Mouse (Mus musculus): ENCODE data around the gene Wdr5b.
"Not testable (repeated sequence)": the region's sequence is repeated elsewhere in the genome, so short reads cannot be mapped to it uniquely, and the experiment has no call there.

Gene Wdr5b

GRCm38 (mm10) chr16:36040640-36041624 is at the start of gene Wdr5b:
Gene Wdr5b (plus strand): TSS chr16:36041190.
- peak; percentile 84 for DNase-seq

DNA sequence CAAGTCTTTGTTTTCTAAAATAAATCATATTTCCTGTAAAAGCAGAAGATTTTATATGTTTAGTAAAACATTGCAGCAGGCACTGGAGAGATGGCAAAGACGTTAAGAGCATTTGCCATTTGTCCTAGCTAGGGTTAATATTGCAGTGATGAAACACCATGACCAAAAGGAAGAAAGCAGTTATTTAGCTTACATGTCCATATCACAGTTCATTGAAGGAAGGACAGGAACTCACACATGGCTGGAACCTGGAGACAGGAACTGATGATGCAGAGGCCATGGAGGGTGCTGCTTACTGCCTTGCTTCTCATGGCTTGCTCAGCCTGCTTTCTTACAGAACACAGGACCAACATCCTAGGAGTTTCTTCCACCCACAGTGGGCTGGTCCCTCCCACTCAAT is 48.6 kb upstream of the Wdr5b start:
- no peak for DNase-seq

- DNase-seq: no peak
These were observed 47.7 kb upstream of the Wdr5b start for GRCm38 (mm10) chr16:35993316-35993715.

GRCm38 (mm10) chr16:35998852-35999251 is 42.1 kb upstream of the Wdr5b start:
- not testable (repeated sequence) for DNase-seq

- DNase-seq: no peak
These were observed 32.6 kb upstream of the Wdr5b start for GRCm38 (mm10) chr16:36008396-36008795.

DNA sequence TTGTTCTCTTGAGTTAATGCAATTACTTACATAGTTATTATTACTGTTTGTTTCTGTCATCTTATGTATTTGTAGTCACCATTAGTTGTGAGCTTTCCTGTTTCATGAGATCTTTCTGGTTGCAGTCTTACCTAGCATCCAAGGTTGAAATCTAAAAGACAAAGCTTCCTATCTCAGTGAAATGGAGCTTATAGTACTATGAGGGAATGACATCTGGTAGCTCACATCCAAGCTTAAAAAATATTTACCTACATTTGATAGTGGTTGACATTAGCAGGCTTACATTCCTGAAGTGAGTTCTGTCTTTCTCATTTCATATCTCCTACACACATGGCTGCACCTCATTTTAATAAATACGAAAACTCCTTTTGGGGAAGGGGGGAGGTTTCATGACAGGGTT is 24.7 kb upstream of the Wdr5b start:
- no peak for DNase-seq

GRCm38 (mm10) chr16:36028120-36028519 is 12.9 kb upstream of the Wdr5b start:
- DNase-seq: not testable (repeated sequence)

DNA sequence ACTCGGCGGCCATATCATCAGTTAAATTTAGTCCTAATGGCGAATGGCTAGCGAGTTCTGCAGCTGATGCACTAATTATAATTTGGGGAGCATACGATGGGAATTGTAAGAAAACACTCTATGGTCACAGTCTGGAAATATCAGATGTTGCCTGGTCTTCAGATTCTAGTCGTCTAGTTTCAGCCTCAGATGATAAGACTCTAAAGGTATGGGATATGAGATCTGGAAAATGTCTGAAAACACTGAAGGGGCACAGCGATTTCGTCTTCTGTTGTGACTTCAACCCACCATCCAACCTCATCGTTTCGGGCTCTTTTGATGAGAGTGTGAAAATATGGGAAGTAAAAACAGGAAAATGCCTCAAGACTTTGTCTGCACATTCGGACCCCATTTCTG is 633 bp downstream of the Wdr5b start:
- DNase-seq: no peak

DNA sequence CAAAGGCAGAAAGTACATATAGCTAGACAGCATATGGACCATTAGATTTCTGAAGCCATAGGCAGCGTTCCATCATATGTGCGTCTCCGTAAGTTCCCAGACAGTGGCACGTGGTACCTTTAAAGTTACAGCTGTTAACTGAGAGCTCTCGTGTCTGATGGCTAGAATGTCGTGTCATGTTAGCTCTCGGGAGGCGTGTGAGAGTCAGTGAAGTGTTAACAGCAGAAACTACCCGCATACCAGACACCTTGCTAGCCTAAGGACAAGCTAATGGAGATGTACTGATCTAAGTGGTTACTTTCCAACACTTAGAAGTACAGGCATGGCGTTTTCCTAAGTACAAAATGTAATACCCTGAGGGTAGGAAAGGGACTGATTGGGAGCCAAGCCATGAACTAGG is 2.1 kb downstream of the Wdr5b start:
- DNase-seq: no peak

DNA sequence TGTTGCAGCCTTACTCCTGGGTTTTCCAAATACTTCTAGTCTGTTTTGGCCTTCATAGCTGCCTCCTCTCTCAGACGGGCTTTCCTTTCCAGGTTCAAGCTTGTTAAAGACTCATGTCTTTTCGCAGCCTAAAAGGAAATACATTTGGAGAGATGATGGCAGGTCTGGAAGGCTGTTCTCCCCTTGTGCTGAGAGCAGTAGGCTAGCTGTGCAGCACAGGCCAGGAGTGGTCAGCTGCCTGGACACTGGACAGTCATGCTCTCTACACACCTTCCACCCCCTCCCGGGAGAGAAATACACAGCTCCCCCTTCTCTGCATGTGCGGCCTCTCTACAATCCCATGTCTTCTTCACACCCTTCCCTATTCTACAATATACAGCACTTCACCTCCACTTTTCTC is 3.0 kb downstream of the Wdr5b start:
- no peak for DNase-seq

GRCm38 (mm10) chr16:36047538-36047937 is 6.5 kb downstream of the Wdr5b start:
- DNase-seq: no peak

DNA sequence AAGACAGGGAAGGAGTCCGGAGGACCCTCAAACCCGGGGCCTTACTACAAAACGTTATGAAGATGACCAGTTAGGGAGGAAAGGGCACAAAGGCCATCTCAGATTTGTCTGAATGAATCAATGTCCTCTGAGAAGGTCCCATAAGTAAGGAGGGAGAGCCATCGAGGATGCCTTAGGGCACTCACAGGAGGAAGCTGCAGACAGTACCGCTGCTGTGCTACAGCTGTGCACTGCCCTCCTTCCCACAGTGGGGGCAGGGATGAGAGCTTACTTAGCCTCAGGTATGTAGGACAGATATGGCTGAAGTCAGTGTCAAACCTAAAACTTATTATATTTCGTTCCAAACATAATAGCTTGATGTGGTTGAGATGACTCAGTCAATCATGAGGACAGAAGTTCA is 10.5 kb downstream of the Wdr5b start:
- DNase-seq: no peak

DNA sequence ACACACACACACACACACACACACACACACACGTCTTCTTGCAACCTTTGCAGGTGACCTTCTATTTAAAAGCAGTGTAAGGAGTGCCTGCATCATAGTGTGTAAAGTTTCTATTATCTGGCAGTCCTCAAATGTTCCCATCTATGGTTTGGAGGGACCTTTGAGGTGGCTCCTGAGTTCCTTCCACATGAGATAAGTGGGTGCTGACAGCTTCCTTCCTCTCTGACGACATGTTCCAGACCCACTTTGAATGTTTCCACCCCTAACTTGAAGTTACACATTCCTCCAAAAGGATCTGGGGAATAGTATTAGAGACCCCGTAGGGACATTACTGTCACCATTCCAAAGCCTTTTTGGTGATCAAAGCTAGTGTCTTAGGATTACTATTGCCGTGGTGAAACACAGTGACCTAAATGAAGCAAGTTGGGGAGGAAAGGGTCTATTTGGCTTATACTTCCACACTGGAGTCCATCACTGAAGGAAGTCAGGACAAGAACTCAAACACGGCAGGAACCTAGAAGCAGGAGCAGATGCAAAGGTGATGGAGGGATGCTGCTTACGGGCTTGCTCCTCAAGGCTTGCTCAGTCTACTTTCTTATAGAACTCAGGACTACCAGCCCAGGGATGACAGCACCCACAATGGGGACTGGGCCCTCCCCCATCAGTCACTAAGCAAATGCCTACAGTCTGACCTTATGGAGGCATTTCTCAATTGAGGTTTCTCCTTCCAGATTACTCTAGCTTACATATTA is 12.7 kb downstream of the Wdr5b start:
- DNase-seq: no peak

DNA sequence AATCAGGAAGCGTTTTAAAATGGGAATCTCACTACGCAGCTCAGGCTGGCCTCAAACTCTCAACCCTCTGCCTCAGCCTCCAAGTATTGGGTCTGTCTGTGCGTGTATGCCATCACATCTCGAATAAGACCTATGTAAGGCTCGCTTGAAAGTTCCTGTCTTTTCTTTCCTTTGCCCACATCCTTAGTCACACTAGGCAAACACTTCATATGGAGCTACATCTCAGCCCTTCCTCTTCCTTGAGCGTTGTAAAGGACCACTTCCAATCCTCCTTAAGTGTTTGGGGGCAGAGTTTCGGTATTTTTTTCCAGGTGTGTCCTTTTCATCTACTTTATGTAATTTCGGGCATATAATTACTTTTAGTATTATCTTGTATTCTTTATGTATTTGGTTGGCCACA is 13.9 kb downstream of the Wdr5b start:
- no peak for DNase-seq

- DNase-seq: no peak
These were observed 15.4 kb downstream of the Wdr5b start for GRCm38 (mm10) chr16:36056416-36056815.

DNA sequence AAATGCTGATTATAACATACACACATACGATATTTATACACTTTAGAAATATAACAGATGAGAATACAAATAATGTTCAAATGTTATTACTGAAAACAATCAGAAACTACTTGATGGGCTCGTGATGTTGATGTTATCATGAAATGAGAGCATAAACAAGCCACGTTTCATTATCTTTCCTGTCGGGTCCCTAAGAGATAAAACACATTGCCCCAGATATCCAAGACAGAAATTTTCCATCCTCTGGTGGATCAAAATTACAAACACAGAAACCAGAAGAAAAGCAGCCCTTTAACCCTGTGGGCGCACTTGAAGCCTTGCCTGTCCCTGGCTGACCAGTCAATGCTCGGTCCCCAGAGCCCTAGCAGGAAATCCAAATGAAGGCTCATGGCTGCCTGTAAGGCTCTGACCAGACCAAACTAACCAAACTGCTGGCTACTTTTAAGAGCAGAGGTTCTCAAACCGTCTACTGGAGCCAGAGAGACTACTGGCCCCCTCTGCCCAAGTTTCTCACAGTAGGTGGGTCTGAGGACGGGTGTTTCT is 17.0 kb downstream of the Wdr5b start:
- no peak for DNase-seq

- DNase-seq: not testable (repeated sequence)
These were observed 21.5 kb downstream of the Wdr5b start for GRCm38 (mm10) chr16:36062534-36062933.

GRCm38 (mm10) chr16:36063315-36063714 is 22.3 kb downstream of the Wdr5b start:
- DNase-seq: no peak

DNA sequence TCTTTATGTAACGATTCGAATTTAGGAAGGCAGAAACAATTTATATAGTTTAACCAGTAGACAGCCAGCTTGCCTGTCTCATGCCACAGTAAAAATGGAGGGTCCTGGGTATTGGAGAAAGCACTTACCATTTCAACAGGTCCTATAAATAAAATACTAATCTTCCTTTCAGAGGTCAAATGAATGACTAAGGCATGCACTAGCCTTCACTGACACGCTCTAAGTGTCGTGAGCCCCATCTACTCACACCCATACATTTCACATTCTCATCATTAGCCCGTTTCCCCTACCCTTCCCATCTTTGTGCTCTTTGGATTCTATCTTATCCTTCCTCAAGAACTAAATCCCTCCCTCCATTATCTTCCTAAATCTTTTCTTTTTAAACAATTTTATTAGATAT is 23.9 kb downstream of the Wdr5b start:
- no peak for DNase-seq

DNA sequence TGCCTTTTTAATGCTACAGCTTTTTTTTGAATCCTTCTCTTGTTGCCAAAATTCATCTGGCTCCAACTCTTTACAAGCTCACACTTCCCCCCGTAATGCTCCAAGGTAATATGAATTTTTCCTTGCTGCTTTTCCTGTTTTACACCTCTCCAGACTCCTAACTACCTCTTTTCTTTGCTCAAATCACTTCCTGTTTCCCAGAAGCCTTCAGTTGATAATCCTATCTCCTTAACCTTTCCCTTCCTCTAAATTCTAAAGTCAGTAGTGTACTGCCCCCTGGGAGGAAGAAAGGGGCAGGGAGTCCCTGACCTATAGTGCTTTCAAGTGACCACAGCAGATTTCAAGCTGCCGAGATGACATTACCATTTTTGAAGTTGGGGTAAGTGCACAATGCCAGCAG is 26.7 kb downstream of the Wdr5b start:
- no peak for DNase-seq

- DNase-seq: no peak
These were observed 27.4 kb downstream of the Wdr5b start for GRCm38 (mm10) chr16:36068356-36068755.

DNA sequence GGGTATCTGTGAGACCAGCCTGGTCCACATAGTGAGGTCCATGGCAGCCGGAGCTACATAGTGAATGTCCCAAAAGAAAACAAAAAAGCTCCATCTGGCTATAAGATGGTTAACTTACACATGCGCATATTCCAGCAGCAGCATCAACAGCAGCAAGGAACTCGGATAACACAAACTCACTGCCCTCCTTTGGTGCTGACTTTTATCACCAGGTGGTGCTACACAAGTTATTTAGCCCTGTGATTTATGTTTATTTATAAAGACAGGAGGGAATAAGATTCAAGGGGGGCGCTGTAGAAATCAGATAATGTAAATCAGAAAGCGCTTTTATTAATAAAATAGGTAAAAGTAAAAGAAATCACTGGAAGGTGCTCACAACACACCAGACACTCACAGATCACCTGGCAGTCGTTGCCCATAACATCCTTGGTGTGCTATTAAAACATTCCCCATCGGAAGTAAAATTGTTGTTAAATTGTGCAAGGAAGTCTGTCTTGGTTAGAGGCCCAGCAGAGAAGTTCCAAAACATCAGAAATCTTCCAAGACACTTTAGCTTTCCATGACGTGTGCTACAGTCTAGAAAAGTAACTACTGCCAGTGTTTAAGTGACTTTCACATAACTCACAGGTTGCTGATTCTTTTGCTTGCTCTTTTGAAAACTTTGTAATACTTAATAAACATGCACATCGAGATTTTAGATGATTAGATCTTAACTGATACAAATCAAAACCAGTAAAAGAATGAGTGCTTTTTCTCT is 29.0 kb downstream of the Wdr5b start:
- no peak for DNase-seq

DNA sequence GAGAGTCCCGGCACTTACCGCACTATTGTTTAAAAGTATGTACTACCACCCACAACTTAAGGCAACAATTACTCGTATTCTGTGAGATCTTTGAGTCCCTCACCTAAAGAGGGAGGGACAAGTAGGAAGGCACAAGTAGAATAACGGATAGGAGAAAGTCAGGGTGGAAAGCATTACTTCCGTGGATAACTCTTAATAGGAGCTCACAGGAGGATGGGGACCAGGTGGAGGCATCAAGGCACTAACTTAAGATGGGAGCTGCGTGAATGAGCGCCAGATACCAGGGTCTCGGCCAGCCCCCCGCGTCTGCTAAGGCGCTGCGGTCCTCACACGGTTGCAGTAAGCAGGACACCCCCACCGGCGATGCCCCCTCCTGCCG is 30.1 kb downstream of the Wdr5b start:
- no peak for DNase-seq

Measured in right cerebral cortex, postnatal 4 days (tissue).